Mouse (Mus musculus): ENCODE results near the gene Mfsd13b.

DNA sequence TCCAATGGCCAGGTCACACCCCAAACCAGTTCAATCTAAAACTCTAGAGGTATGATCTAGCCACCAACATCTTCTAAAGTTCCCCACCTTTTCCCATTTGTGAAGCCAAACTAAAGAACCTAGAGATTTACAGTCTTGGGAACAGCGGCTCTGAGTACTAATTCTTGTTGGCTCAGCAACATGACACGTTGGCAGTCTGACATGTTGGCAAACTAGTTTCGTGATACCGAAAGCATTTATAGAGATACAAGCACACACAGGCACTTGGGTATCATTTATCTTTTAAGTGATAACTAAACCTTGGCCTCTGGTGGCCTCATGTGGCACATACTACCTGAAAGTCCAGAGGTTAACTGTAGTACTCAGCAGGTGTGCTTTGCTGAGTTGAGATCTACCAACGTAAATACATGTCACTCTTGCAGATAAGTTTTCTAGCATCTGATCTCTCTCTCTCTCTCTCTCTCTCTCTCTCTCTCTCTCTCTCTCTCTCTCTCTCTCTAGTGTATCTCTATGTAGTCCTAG lies 20.2 kb downstream of the Mfsd13b start:
- TF ChIP-seq CTCF (IDR thresholded peaks at IDR 0.05; ENCODE audit: control insufficient read depth, insufficient read depth, insufficient replicate concordance, low read depth, low read length) (no peak), POLR2A (IDR thresholded peaks at IDR 0.05; ENCODE audit: control insufficient read depth, low read depth, low read length) (no peak)

Data from testis, adult 2 months (tissue).